Mouse (Mus musculus) adrenal gland, postnatal 4 days (tissue): ENCODE results near the gene Cryab. TPM values are rescaled to one million over a fixed set of nuclear protein-coding genes. Genes with fewer than 3 reads are reported as not detected.

Experiments
- DNase-seq, 2 experiments: peaks; one replicate each; pipeline ENCODE4 v3.0.0; 2021 to 2022; ENCODE audit warnings: low spot score in 2 of 2, mixed read lengths in 2 of 2
- total RNA-seq, 2 experiments: library from RNA; stranded (reverse); gene quantifications; 2 replicates each; pipeline ENCODE4 v1.2.3; 2021

Gene Cryab
- total RNA-seq, 2 experiments from 2014 or later = 47.8 to 84.1 TPM

DNA sequence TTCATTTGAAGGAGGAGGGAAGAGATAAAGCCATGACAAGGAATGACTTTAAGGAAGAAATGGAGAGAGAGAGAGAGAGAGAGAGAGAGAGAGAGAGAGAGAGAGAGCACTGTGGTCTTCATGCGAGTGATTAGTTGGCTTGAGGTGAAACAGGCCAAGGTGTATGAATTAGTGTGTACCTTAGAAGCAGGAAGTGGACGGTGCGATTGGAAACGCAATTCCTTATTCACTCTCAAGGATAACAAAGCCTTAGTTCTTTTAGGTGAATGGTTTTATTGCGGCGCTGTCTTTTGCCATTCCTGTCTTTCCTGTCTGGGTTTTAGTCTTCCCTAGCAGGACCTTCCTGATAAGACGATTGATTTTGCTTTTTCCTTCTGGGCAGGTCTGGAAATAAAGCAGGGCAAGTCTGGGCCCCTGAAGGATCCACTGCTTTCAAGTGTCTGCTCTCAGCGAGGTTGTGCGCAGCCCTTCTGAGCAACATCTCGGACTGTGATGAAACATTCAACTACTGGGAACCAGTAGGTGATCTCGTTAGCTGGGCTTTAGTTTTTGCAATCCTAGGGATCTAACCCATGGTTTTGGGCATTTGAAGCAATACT, 25.1 kb downstream of the Cryab start:
- no peak for DNase-seq

DNA sequence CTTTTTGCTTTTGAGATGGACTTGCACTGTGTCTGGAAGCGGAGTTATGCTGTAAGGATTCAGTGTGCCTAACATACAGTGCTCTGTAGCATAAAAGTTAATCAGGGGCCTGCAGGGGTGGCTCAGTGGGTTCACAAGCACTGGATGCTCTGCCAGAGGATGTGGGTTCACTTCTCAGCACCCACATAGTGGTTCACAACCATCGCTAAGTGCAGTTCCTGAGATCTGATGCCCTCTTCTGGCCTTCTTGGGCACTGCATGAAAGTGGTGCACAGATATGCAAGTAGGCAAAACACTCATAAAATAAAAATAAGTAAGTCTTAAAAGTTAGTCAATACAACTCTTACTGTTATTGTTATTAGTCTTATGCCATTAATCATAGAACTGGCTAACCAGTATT, 31.0 kb downstream of the Cryab start:
- DNase-seq = no peak

DNA sequence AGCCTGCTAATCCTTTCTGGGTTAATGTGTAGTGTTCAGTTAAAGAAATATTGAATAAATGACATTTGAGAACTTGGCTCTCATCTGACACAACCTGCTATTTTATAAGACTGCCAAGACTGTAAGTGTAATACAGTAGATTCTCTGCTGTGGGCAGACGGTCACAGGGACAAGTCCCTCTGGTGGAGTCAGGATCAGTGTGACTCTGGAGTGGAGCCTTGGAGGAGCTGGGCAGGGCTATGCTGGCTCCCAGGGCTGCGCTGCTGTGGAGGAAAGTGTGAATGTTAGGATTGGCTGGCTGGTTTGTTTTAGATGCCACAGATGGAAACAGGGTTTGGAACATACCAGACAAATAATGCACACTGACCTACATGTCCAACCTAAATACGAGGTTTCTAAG, 44.1 kb downstream of the Cryab start:
- DNase-seq = no peak

GRCm38 (mm10) chr9:50796776-50797175, 45.7 kb downstream of the Cryab start:
- no peak for DNase-seq

GRCm38 (mm10) chr9:50797641-50798040, 46.5 kb downstream of the Cryab start:
- DNase-seq = no peak

DNA sequence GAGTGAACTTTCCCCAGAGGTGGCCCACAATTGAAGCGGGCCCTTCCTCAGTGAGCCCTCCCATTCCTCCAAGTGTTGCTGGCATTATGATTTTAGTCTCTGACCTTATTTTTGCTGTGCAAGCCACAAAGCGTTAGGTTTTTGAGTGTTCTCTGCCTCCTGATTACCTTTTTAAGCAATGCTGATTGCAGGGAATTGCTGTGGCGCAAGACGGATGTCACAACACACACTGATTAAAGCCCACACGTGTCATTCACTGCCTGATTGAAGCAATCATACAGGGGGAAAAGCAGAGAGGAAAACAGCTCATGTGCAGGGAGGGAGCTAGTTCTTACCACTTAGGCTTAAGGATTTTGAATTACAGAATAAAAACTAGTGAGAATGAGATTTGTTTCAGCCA, 47.2 kb downstream of the Cryab start:
- DNase-seq = no peak

- DNase-seq = no peak
Observed at GRCm38 (mm10) chr9:50800985-50801384, 49.9 kb downstream of the Cryab start.

- no peak for DNase-seq
Observed at GRCm38 (mm10) chr9:50803055-50803671, 52.0 kb downstream of the Cryab start.

Other genes starting within 250 kb of the Cryab start
- gene Pts, start 222.6 kb upstream of the Cryab start, total RNA-seq = 10 to 100 TPM; 71.9 to 77.2 TPM
- 1 to 10 TPM; 5.6 to 6.3 TPM for gene Il18, start 196.5 kb upstream of the Cryab start, total RNA-seq
- 1 to 10 TPM; 2.3 to 4.1 TPM for gene Bco2, start 196.1 kb upstream of the Cryab start, total RNA-seq
- not detected for gene Tex12, start 190.0 kb upstream of the Cryab start, total RNA-seq
- gene Sdhd, start 147.5 kb upstream of the Cryab start, total RNA-seq = 100 to 1,000 TPM; 252 to 272 TPM
- 100 to 1,000 TPM; 134 to 149 TPM for gene Timm8b, start 147.4 kb upstream of the Cryab start, total RNA-seq
- 1 to 10 TPM; 2.9 to 3.7 TPM for gene Pih1d2, start 134.0 kb upstream of the Cryab start, total RNA-seq
- 10 to 100 TPM; 36.8 to 38.8 TPM for gene Nkapd1, start 133.9 kb upstream of the Cryab start, total RNA-seq
- 100 to 1,000 TPM; 117 to 122 TPM for gene Dlat, start 91.5 kb upstream of the Cryab start, total RNA-seq
- gene Dixdc1, start 11.8 kb upstream of the Cryab start, total RNA-seq = 10 to 100 TPM; 16.0 to 19.7 TPM
- gene 2310030G06Rik, start 4.8 kb upstream of the Cryab start, total RNA-seq = 10 to 100 TPM; 11.2 to 11.4 TPM
- gene Hspb2, start 1.0 kb downstream of the Cryab start, total RNA-seq = 1 to 10 TPM; 4.8 to 7.6 TPM
- gene Fdxacb1, start 16.9 kb downstream of the Cryab start, total RNA-seq = 1 to 10 TPM; 8.2 to 9.7 TPM
- gene Alg9, start 23.7 kb downstream of the Cryab start, total RNA-seq = 10 to 100 TPM; 21.4 to 22.5 TPM
- 10 to 100 TPM; 35.5 to 36.5 TPM for gene 1110032A03Rik, start 24.2 kb downstream of the Cryab start, total RNA-seq
- 10 to 100 TPM; 35.8 to 35.9 TPM for gene Ppp2r1b, start 94.0 kb downstream of the Cryab start, total RNA-seq